Mouse (Mus musculus) brain, embryonic 14.5 days (tissue): ENCODE data around the gene Fbxo44.

Source experiments
- CTCF ChIP-seq: fragments of 200-500 bp; IDR thresholded peaks from 2 replicates; pipeline ENCODE4 v1.5.1; 2012; ENCODE audit warnings: inconsistent platforms, mild to moderate bottlenecking, moderate library complexity, borderline replicate concordance; ENCODE audit not compliant: insufficient read depth, insufficient read length; ENCODE audit errors: extremely low read depth
- POLR2A ChIP-seq: fragments of 200-500 bp; IDR thresholded peaks from 2 replicates; pipeline ENCODE4 v1.6.1; 2012; ENCODE audit warnings: mild to moderate bottlenecking, inconsistent platforms, borderline replicate concordance; ENCODE audit not compliant: poor library complexity, insufficient read depth, insufficient read length, severe bottlenecking; ENCODE audit errors: extremely low read depth

GRCm38 (mm10) chr4:148166431-148166830, 6.1 kb upstream of the Fbxo44 start:
- no peak for TF ChIP-seq POLR2A
- TF ChIP-seq CTCF = no peak
